Mouse (Mus musculus): ENCODE data around the gene Mcub.

Gene Mcub

GRCm38 (mm10) chr3:129953296-129953695 is 16.7 kb downstream of the Mcub start:
- in situ Hi-C loops (cut with MboI, MseI): loop anchor here in 1 of 2 experiments (25.0 kb wide), 1 partner anchor 1509 kb away; no protein-coding TSS in a partner anchor

- in situ Hi-C loops (cut with MboI, MseI): no loop called here
Observed at GRCm38 (mm10) chr3:129949158-129949773, 20.7 kb downstream of the Mcub start.

GRCm38 (mm10) chr3:129948359-129948758 is 21.6 kb downstream of the Mcub start:
- in situ Hi-C loops (cut with MboI, MseI): no loop called here

GRCm38 (mm10) chr3:129946217-129946914 is 23.6 kb downstream of the Mcub start:
- in situ Hi-C loops (cut with MboI, MseI): no loop called here

GRCm38 (mm10) chr3:129943813-129944212 is 26.2 kb downstream of the Mcub start:
- in situ Hi-C loops (cut with MboI, MseI): no loop called here

GRCm38 (mm10) chr3:129941291-129941690 is 28.7 kb downstream of the Mcub start:
- in situ Hi-C loops (cut with MboI, MseI): no loop called here

GRCm38 (mm10) chr3:129940780-129941179 is 29.2 kb downstream of the Mcub start:
- in situ Hi-C loops (cut with MboI, MseI): no loop called here

- in situ Hi-C loops (cut with MboI, MseI): no loop called here
Observed at GRCm38 (mm10) chr3:129939058-129939457, 30.9 kb downstream of the Mcub start.

- in situ Hi-C loops (cut with MboI, MseI): no loop called here
Observed at GRCm38 (mm10) chr3:129937848-129938247, 32.2 kb downstream of the Mcub start.

- in situ Hi-C loops (cut with MboI, MseI): no loop called here
Observed at GRCm38 (mm10) chr3:129936561-129936960, 33.4 kb downstream of the Mcub start.

- in situ Hi-C loops (cut with MboI, MseI): no loop called here
Observed at GRCm38 (mm10) chr3:129932443-129932842, 37.6 kb downstream of the Mcub start.

GRCm38 (mm10) chr3:129930213-129930778 is 39.7 kb downstream of the Mcub start:
- in situ Hi-C loops (cut with MboI, MseI): no loop called here

- in situ Hi-C loops (cut with MboI, MseI): no loop called here
Observed at GRCm38 (mm10) chr3:129925861-129926260, 44.1 kb downstream of the Mcub start.

GRCm38 (mm10) chr3:129923581-129923980 is 46.4 kb downstream of the Mcub start:
- in situ Hi-C loops (cut with MboI, MseI): no loop called here

GRCm38 (mm10) chr3:129918434-129918833 is 51.6 kb downstream of the Mcub start:
- in situ Hi-C loops (cut with MboI, MseI): loop anchor here (5.0 kb wide), 1 partner anchor 164 kb away; no protein-coding TSS in a partner anchor

- in situ Hi-C loops (cut with MboI, MseI): loop anchor here (5.0 kb wide), 1 partner anchor 165 kb away; no protein-coding TSS in a partner anchor
Observed at GRCm38 (mm10) chr3:129917424-129917823, 52.6 kb downstream of the Mcub start.

- in situ Hi-C loops (cut with MboI, MseI): no loop called here
Observed at GRCm38 (mm10) chr3:129913241-129913640, 56.8 kb downstream of the Mcub start.

- in situ Hi-C loops (cut with MboI, MseI): no loop called here
Observed at GRCm38 (mm10) chr3:129912025-129912424, 58.0 kb downstream of the Mcub start.

GRCm38 (mm10) chr3:129904381-129905132 is 65.4 kb downstream of the Mcub start:
- in situ Hi-C loops (cut with MboI, MseI): loop anchor here in 1 of 2 experiments (5.0 to 10.0 kb wide), 2 partner anchors 67 to 790 kb away; partner anchors contain the start of gene Cfi

- in situ Hi-C loops (cut with MboI, MseI): loop anchor here in 1 of 2 experiments (10.0 kb wide), 1 partner anchor 791 kb away; no protein-coding TSS in a partner anchor
Observed at GRCm38 (mm10) chr3:129903866-129904265, 66.1 kb downstream of the Mcub start.

- in situ Hi-C loops (cut with MboI, MseI): loop anchor here in 1 of 2 experiments (10.0 kb wide), 1 partner anchor 791 kb away; no protein-coding TSS in a partner anchor
Observed at GRCm38 (mm10) chr3:129903369-129903768, 66.6 kb downstream of the Mcub start.
